Mouse (Mus musculus): ENCODE data around the gene Lrrc40. TPM values are rescaled to one million over a fixed set of nuclear protein-coding genes. Genes with fewer than 3 reads are reported as not detected.

Gene Lrrc40
- total and polyA plus RNA-seq, 3 experiments, result 33.0 to 105 (median 60.4) TPM

DNA sequence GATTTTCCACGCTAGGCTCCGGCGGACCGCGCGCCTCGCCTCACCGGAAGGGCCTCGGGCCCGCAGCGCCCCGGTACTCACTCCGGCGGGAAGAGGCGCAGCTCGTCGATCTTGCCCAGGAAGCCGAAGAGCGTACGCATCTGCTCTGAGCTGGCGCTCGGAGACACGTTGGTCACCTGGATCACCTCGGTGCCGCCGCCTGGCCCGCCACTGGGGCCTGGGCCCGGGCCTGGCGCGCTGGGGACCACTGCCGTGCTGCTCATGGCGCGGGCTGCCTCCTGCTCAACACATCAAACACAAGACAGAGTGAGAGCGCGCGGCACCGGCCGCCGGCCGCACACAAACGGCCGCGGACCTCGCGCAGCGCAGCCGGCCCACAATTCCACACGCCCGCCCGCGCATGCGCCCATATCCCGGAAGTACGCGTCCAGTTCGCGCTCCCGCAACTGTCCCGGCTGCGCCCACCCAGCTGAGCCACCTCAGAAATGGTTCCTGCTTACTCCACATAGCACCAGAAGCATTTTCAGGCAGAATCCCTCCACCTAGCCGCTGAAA lies 5.0 kb upstream of the Lrrc40 start:
- H3K9me3 ChIP-seq (replicated peaks), result no peaks in the 10 kb centered on the region
- no peaks in the 10 kb centered on the region for H3K27me3 ChIP-seq (ENCODE audit: insufficient read depth, low read length)
- H3K4me1 ChIP-seq (ENCODE audit: insufficient read depth, low read depth, low read length), result peaks cover 25% of the 10 kb centered on the region
- peak overlapping the region; percentile 90 for H3K4me3 ChIP-seq (ENCODE audit: low read depth, low read length)
- ATAC-seq (ENCODE audit: extremely low read depth, insufficient number of reproducible peaks, low FRiP score, poor library complexity, severe bottlenecking) (peak; percentile 67), DNase-seq (ENCODE audit: low spot score) (peak; percentile 63)
- TF ChIP-seq POLR2AphosphoS5 (IDR thresholded peaks at IDR 0.05; ENCODE audit: insufficient replicate concordance, low read depth, low read length) (no peak), GATA1 (IDR thresholded peaks at IDR 0.05; ENCODE audit: borderline replicate concordance, low read length) (no peak), GATA2 (IDR thresholded peaks at IDR 0.05; ENCODE audit: borderline replicate concordance, low read depth, low read length) (no peak), CTCF (IDR thresholded peaks at IDR 0.05; ENCODE audit: low read depth, low read length) (no peak), TAL1 (conservative IDR thresholded peaks at IDR 0.05; ENCODE audit: low read depth, low read length) (no peak)
- H3K36me3 ChIP-seq (replicated peaks), result peaks cover 14% of the 10 kb centered on the region

DNA sequence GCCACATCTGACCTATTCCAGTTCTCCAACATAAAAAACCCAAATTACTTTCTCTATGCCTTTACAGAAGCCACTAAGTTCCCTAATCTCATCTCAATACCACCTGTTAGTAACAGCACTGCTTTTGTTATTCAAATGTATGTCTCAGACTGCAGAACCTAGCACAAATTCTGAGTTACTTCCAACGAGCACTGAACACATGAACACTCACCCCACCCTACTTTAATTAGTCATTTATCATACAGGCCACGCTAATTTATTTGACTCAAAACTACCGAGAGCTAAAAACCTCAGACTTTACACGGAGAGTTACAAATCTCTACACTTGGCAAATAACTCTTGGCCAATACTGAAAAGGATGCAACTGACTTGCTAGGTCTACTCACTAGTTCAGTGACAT lies 4.4 kb upstream of the Lrrc40 start:
- ATAC-seq (ENCODE audit: extremely low read depth, insufficient number of reproducible peaks, low FRiP score, poor library complexity, severe bottlenecking), result no peak
- Histone ChIP-seq H3K4me1 (ENCODE audit: insufficient read depth, low read depth, low read length) (peaks cover 19% of the 10 kb centered on the region), H3K36me3 (replicated peaks) (peaks cover 8% of the 10 kb centered on the region), H3K4me3 (ENCODE audit: low read depth, low read length) (peak overlapping the region; percentile 90), H3K9me3 (replicated peaks) (no peaks in the 10 kb centered on the region), H3K27me3 (ENCODE audit: insufficient read depth, low read length) (no peaks in the 10 kb centered on the region)
- DNase-seq (ENCODE audit: low spot score), result no peak
- no peak for TF ChIP-seq GATA2 (IDR thresholded peaks at IDR 0.05; ENCODE audit: borderline replicate concordance, low read depth, low read length)
- TF ChIP-seq TAL1 (conservative IDR thresholded peaks at IDR 0.05; ENCODE audit: low read depth, low read length), result no peak
- no peak for TF ChIP-seq GATA1 (IDR thresholded peaks at IDR 0.05; ENCODE audit: borderline replicate concordance, low read length)
- TF ChIP-seq POLR2AphosphoS5 (IDR thresholded peaks at IDR 0.05; ENCODE audit: insufficient replicate concordance, low read depth, low read length), result no peak

DNA sequence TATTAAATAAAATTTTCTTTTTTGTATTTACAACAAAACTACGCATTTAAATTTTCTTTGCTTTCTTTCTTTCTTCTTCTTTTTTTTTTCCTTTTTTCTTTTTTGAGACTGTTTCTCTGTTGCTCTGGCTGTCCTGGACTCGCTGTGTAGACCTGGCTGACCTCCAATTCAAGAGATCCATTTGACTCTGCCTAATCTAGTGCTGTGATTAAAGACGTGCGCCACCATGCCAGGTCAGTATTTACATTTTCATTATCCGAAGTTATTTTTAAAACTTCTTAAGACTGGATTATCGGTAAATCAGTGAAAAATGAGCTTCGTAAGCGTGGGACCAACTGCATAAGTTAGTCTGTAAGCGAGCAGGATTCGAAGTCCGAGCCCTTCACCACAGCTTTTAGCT lies 596 bp upstream of the Lrrc40 start:
- DNase-seq (ENCODE audit: low spot score) (no peak), ATAC-seq (ENCODE audit: extremely low read depth, insufficient number of reproducible peaks, low FRiP score, poor library complexity, severe bottlenecking) (no peak)
- TF ChIP-seq CTCF (IDR thresholded peaks at IDR 0.05; ENCODE audit: low read depth, low read length) (no peak), POLR2AphosphoS5 (IDR thresholded peaks at IDR 0.05; ENCODE audit: insufficient replicate concordance, low read depth, low read length) (no peak), GATA2 (IDR thresholded peaks at IDR 0.05; ENCODE audit: borderline replicate concordance, low read depth, low read length) (no peak), TAL1 (conservative IDR thresholded peaks at IDR 0.05; ENCODE audit: low read depth, low read length) (no peak), GATA1 (IDR thresholded peaks at IDR 0.05; ENCODE audit: borderline replicate concordance, low read length) (no peak)
- peaks cover 20% of the 10 kb centered on the region for H3K4me1 ChIP-seq (ENCODE audit: insufficient read depth, low read depth, low read length)
- no peaks in the 10 kb centered on the region for H3K27me3 ChIP-seq (ENCODE audit: insufficient read depth, low read length)
- H3K9me3 ChIP-seq (replicated peaks), result no peaks in the 10 kb centered on the region
- H3K4me3 ChIP-seq (ENCODE audit: low read depth, low read length), result peak overlapping the region; percentile 86
- peaks cover 8% of the 10 kb centered on the region for H3K36me3 ChIP-seq (replicated peaks)

DNA sequence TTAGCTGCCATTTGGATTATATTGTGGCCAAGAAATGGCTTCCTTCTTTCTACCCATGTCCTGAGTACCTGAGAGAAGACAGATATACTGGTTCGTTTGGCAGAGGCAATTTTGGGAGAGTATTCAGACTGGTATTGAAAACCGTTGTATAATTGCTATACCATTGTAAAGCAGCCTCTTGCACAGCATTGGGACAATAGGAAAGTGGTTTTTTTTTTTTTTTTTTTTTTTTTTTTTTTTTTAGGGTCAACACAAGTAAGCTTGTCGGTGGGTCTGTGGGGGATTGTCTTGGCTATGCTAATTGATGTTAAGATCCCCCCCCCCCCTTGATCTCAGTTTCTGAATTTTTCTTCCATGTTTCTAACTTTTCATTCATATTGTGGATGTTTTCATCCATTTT lies 1.6 kb downstream of the Lrrc40 start:
- H3K36me3 ChIP-seq (replicated peaks), result peaks cover 10% of the 10 kb centered on the region
- H3K9me3 ChIP-seq (replicated peaks), result no peaks in the 10 kb centered on the region
- ATAC-seq (ENCODE audit: extremely low read depth, insufficient number of reproducible peaks, low FRiP score, poor library complexity, severe bottlenecking), result no peak
- H3K27me3 ChIP-seq (ENCODE audit: insufficient read depth, low read length), result no peaks in the 10 kb centered on the region
- H3K4me1 ChIP-seq (ENCODE audit: insufficient read depth, low read depth, low read length), result peaks cover 20% of the 10 kb centered on the region
- no peak overlapping the region; the same call in 1 of the 2 replicates for H3K4me3 ChIP-seq (ENCODE audit: low read depth, low read length)
- TF ChIP-seq GATA2 (IDR thresholded peaks at IDR 0.05; ENCODE audit: borderline replicate concordance, low read depth, low read length) (no peak), GATA1 (IDR thresholded peaks at IDR 0.05; ENCODE audit: borderline replicate concordance, low read length) (no peak), POLR2AphosphoS5 (IDR thresholded peaks at IDR 0.05; ENCODE audit: insufficient replicate concordance, low read depth, low read length) (no peak), TAL1 (conservative IDR thresholded peaks at IDR 0.05; ENCODE audit: low read depth, low read length) (no peak), CTCF (IDR thresholded peaks at IDR 0.05; ENCODE audit: low read depth, low read length) (no peak)
- no peak for DNase-seq (ENCODE audit: low spot score)

DNA sequence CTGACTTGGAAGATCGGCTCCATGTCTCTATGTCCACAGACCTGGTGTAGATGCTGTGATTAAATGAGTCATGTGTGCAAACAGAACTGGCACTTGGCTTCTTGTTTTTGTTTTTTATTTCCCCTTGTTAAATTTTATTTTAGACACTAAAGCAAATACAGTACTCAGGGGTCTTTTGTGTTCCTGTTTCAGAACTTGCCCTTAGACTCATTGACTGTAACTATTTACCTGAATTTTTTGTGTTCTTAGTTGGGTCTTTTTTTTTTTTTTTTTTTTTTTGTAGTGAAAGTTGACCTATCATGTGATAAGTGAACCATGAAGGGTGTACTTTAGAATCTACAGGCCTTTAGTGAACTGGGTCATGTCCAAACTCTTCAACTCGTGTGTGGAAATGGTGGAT lies 4.3 kb downstream of the Lrrc40 start:
- Histone ChIP-seq H3K9me3 (replicated peaks) (no peaks in the 10 kb centered on the region), H3K36me3 (replicated peaks) (peaks cover 13% of the 10 kb centered on the region), H3K4me3 (ENCODE audit: low read depth, low read length) (no peak overlapping the region), H3K4me1 (ENCODE audit: insufficient read depth, low read depth, low read length) (peaks cover 17% of the 10 kb centered on the region), H3K27me3 (ENCODE audit: insufficient read depth, low read length) (no peaks in the 10 kb centered on the region)
- TF ChIP-seq CTCF (IDR thresholded peaks at IDR 0.05; ENCODE audit: low read depth, low read length) (no peak), GATA1 (IDR thresholded peaks at IDR 0.05; ENCODE audit: borderline replicate concordance, low read length) (no peak), TAL1 (conservative IDR thresholded peaks at IDR 0.05; ENCODE audit: low read depth, low read length) (no peak), GATA2 (IDR thresholded peaks at IDR 0.05; ENCODE audit: borderline replicate concordance, low read depth, low read length) (no peak), POLR2AphosphoS5 (IDR thresholded peaks at IDR 0.05; ENCODE audit: insufficient replicate concordance, low read depth, low read length) (no peak)
- no peak for ATAC-seq (ENCODE audit: extremely low read depth, insufficient number of reproducible peaks, low FRiP score, poor library complexity, severe bottlenecking)
- no peak for DNase-seq (ENCODE audit: low spot score)

DNA sequence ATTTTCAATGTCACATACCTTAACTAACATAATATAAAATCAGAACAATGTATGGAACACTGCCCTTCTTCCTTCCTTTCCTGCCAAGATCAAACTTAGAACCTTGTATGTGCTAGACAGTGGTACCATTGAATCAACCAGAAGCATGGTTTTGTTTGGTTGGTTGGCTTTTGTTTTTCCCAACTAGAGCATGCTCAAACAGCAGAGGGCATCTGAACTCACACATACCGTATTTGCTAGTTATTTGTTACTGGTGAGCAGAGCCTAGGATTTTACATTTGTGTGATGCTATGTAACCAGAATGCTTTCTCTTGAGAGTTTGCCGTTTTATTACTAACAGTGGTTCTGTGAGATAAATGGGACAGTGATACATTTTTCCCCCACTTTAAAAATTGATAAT lies 13.0 kb downstream of the Lrrc40 start:
- DNase-seq (ENCODE audit: low spot score), result no peak
- Histone ChIP-seq H3K36me3 (replicated peaks) (peaks cover 36% of the 10 kb centered on the region), H3K4me1 (ENCODE audit: insufficient read depth, low read depth, low read length) (no peaks in the 10 kb centered on the region), H3K4me3 (ENCODE audit: low read depth, low read length) (no peak overlapping the region), H3K9me3 (replicated peaks) (no peaks in the 10 kb centered on the region), H3K27me3 (ENCODE audit: insufficient read depth, low read length) (no peaks in the 10 kb centered on the region)
- ATAC-seq (ENCODE audit: extremely low read depth, insufficient number of reproducible peaks, low FRiP score, poor library complexity, severe bottlenecking), result no peak
- TF ChIP-seq GATA1 (IDR thresholded peaks at IDR 0.05; ENCODE audit: borderline replicate concordance, low read length), result no peak
- TF ChIP-seq GATA2 (IDR thresholded peaks at IDR 0.05; ENCODE audit: borderline replicate concordance, low read depth, low read length), result no peak
- no peak for TF ChIP-seq TAL1 (conservative IDR thresholded peaks at IDR 0.05; ENCODE audit: low read depth, low read length)
- TF ChIP-seq CTCF (IDR thresholded peaks at IDR 0.05; ENCODE audit: low read depth, low read length), result no peak
- no peak for TF ChIP-seq POLR2AphosphoS5 (IDR thresholded peaks at IDR 0.05; ENCODE audit: insufficient replicate concordance, low read depth, low read length)

Measured in G1E (cell line).